Mouse (Mus musculus) hindbrain, embryonic 13.5 days (tissue): Measurements from ENCODE around the gene Brms1. TPM values are rescaled to one million over a fixed set of nuclear protein-coding genes. Genes with fewer than 3 reads are reported as not detected.

Experiments
- polyA plus RNA-seq: library from polyadenylated mRNA; unstranded; fragments of >200 nt; fragmentation: Nextera tagmentation; extraction: Ambion mirVana; gene quantifications from 2 replicates; pipeline ENCODE4 v1.2.1, GENCODE M21; 2015

Brms1 gene
- polyA plus RNA-seq, 1 experiment from 2014 or later, result 48.2 TPM

Other genes with a start within 250 kb of the Brms1 start
- 97.3 and 97.5 TPM in 2 replicates for gene Rbm4, start 247.5 kb upstream of the Brms1 start, polyA plus RNA-seq
- gene Gm21992, start 229.7 kb upstream of the Brms1 start, polyA plus RNA-seq, result 32.3 and 35.3 TPM in 2 replicates
- 66.8 and 67.5 TPM in 2 replicates for gene Rbm14, start 229.7 kb upstream of the Brms1 start, polyA plus RNA-seq
- gene Ccs, start 202.0 kb upstream of the Brms1 start, polyA plus RNA-seq, result 44.9 and 47.4 TPM in 2 replicates
- 0.43 and 0.49 TPM in 2 replicates for gene Ccdc87, start 202.0 kb upstream of the Brms1 start, polyA plus RNA-seq
- gene Ctsf, start 186.2 kb upstream of the Brms1 start, polyA plus RNA-seq, result 67.3 and 69.7 TPM in 2 replicates
- gene Actn3, start 163.4 kb upstream of the Brms1 start, polyA plus RNA-seq, result 1.8 and 2.1 TPM in 2 replicates
- 21.8 and 22.0 TPM in 2 replicates for gene Zdhhc24, start 162.7 kb upstream of the Brms1 start, polyA plus RNA-seq
- 9.6 and 10.7 TPM in 2 replicates for gene Bbs1, start 134.7 kb upstream of the Brms1 start, polyA plus RNA-seq
- 124 and 132 TPM in 2 replicates for gene Dpp3, start 113.1 kb upstream of the Brms1 start, polyA plus RNA-seq
- gene Peli3, start 98.2 kb upstream of the Brms1 start, polyA plus RNA-seq, result 10.8 and 10.9 TPM in 2 replicates
- 105 and 115 TPM in 2 replicates for gene Mrpl11, start 79.2 kb upstream of the Brms1 start, polyA plus RNA-seq
- gene Npas4, start 51.0 kb upstream of the Brms1 start, polyA plus RNA-seq, result 0.34 and 0.39 TPM in 2 replicates
- 10.4 and 11.3 TPM in 2 replicates for gene Slc29a2, start 17.5 kb upstream of the Brms1 start, polyA plus RNA-seq
- gene B4gat1, start 2.5 kb upstream of the Brms1 start, polyA plus RNA-seq, result 61.2 and 66.0 TPM in 2 replicates
- 3.9 and 5.9 TPM in 2 replicates for gene AC124502.3, start 2.5 kb upstream of the Brms1 start, polyA plus RNA-seq
- 1.1 and 1.5 TPM in 2 replicates for gene Rin1, start 9.1 kb downstream of the Brms1 start, polyA plus RNA-seq
- 19.1 and 20.4 TPM in 2 replicates for gene Cd248, start 26.7 kb downstream of the Brms1 start, polyA plus RNA-seq
- 6.2 and 8.4 TPM in 2 replicates for gene Tmem151a, start 44.2 kb downstream of the Brms1 start, polyA plus RNA-seq
- 57.6 and 58.2 TPM in 2 replicates for gene Yif1a, start 47.2 kb downstream of the Brms1 start, polyA plus RNA-seq
- 333 TPM in 2 replicates for gene Cnih2, start 57.2 kb downstream of the Brms1 start, polyA plus RNA-seq
- 234 TPM in 2 replicates for gene Rab1b, start 65.7 kb downstream of the Brms1 start, polyA plus RNA-seq
- gene Klc2, start 77.2 kb downstream of the Brms1 start, polyA plus RNA-seq, result 73.4 and 76.7 TPM in 2 replicates
- 33.9 TPM in 2 replicates for gene Pacs1, start 231.8 kb downstream of the Brms1 start, polyA plus RNA-seq